Mouse (Mus musculus) embryo, embryonic 9.5 days (tissue): ENCODE results near the gene Unc5c.

Experiments
- DNase-seq: peaks from one replicate; pipeline ENCODE4 v3.0.0-alpha.2; 2017; ENCODE audit errors: extremely low spot score

The Unc5c gene

DNA sequence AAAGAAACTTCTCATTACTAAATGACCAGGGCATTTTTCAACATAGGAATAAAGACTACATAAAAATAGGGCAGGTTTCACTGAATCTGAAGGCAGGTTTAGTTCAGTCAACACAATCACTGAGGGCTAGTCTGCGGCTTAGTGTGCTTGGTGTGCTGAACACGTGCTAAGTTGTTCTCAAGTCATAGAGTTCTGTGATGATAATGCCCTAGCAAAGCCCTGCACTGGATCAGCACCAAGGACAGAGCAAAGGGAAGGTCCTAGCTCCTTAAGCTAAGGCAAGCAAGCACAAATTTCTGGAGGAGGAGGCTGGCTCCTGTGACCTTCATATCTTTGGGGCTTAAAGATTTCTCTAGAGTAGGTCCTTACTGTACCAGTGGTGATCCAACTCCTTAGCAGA, 346.3 kb downstream of the Unc5c start:
- DNase-seq = peak; percentile 59

DNA sequence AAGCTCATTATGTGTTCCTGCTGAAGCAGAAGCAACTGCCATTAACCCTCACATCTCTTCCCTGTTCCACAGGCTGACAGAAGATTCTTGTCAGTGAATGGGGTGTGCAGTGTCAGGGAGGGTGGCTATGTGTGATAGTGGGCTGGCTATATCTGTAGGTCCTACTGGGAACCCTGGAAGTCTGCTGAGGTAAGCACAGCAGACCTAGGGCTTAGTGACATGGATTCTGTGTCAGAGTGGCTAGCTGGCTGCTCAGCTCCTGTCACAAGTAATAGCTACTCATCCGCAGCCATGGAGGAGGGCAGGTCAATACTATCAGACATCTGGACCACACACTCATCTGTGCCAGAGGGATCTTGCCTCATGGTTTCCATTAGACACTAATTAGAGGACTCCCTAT, 349.8 kb downstream of the Unc5c start:
- no peak for DNase-seq

DNA sequence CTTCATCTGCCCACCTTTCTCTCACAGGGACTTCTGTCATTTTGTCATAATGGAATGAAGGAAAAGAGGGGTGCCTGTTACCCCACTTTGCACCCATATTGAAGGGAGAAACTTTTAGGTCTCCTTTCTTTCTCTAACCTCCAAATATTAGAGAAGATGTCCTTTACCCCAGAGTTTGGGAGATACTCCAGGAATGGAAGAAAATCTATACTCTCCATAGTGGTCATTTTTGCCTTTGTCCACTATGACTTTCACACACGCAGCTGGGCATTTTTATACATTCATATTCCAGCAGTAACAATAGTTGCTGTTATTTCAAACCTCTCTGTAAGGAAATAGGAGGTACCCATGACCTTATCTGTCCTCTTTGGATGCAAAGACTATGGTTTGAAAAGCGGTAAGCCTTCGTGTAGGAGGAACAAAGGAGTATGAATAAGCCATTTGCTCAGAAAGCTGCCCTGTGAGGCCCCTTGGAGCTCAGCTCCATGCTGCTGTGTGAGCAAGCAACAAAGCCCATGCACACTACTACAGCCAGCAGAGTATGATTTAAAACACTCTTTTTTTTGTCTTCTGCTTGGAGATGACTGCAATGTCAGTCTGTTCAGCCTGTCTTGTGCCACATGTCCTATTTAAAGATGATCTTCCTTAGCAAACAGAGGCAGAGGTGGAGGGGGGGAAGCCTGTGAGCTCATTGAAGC, 353.7 kb downstream of the Unc5c start:
- no peak for DNase-seq

DNA sequence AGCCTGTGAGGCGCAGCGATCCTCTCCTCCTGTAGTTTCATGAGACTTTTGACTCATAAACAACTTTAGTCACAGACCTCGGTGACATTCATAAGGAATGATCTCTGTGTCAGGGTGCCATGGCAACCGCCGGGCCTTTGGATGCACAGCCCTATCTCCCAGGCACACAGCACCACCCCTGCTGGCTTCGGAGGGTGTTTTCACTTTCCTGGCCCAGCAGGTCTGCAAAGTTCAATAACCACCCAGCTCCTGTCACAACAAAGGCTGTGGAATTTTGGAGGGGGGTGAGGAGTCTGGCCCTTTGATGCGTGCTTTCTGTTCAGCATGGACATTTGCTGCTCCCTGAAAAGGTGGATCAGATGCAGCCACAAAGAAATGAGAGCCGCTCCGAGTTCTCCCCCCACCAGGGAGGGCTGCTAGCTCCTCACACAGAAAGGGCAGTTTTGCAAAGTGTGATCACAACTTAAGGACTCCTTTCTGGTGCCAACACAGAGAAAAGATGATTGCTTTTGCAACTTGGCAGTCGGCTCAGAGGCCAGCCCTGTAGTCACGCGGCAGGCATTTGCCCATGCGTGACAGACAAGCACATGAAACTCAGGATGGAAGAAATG, 354.4 kb downstream of the Unc5c start:
- DNase-seq = peak; percentile 70

DNA sequence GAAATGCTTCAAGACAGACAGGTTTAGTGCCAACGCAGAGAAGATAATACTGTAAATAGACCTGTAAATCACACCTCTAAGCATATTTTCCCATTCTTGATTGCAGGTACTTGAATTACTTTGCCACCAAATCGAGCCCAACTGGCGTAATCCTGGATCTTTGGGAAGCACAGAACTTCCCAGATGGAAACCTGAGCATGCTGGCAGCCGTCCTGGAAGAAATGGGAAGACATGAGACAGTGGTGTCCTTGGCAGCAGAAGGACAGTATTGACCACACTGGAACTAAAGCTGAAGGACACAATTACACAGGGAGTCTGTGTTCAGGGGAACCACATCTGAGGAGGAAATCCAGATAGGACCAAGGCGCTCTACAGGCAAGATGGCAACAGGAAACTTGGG, 363.3 kb downstream of the Unc5c start:
- DNase-seq = no peak

DNA sequence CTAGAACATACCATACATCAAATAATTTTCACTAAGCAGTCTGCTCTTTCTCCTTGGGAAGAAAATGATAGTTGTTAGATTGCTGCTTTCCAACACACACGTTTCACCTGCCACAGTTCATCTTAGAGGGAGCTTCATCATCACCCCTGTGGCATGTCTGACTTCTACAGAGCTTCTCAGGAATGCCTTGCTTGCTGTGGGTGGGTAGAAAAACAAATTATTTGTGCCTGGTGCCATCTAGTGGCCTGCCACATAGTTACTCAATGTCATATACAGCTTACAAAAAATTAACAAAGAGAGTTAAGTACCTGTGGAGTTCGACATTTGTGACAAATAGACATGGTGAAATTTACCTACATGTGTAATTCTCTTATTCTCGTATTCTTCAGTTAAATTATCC, 366.1 kb downstream of the Unc5c start:
- DNase-seq = peak; percentile 67

DNA sequence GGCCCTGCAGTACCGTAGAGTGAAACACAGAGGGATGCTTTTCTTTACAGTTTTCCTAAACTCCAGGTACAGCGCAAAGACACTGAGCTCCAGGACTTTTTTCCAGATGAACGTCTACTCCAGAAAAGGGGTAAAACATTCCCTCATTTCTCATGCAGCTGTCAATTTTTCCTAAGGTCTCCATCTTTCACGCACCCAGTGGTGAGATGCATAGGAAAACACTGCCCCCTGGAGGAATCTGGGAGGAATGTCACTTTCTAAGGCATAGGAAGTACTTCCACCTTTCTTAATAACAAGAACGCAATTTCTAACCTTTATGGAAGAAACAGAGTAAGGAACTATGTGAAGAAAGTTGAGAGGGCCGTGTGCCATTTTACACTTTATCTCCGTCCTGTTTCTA, 373.8 kb downstream of the Unc5c start:
- DNase-seq = peak; percentile 60

DNA sequence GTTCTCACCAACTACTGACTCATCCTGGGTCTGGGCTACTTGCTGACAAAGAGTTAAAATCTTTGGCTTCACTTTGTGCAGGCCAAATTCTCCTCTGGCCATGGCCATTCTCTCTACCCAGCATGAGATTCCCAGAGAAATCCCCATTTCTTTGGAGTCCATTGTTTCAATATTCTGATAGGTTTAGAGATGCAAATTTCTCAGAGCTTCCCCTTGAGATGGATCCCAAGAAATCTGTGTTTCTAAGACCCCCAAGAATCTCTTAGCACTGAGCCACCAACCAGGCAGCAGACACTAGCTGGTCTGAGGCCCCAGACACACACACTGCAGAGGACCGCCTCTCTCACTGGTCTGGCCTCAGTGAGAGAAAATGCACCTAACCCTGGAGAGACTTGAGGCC, 384.2 kb downstream of the Unc5c start:
- DNase-seq = no peak

DNA sequence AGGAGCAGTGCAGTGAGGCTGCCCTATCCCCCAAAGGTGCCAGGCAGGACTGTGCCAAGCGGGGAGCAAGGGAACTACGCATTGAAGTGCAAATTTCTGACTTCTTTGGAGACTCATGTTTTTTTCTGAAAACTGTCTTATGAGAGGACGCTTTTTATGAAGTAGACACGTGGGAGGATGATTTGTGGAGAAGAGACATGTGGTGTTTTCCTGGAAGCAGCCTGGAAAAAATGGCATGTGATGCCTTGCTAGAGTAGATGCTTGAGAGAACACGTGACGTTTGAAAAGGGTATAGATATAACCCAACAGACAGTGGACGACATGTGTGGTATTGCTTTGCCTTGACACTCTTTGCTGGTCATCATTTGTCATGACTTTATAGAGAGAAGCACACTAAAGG, 385.1 kb downstream of the Unc5c start:
- DNase-seq = no peak

DNA sequence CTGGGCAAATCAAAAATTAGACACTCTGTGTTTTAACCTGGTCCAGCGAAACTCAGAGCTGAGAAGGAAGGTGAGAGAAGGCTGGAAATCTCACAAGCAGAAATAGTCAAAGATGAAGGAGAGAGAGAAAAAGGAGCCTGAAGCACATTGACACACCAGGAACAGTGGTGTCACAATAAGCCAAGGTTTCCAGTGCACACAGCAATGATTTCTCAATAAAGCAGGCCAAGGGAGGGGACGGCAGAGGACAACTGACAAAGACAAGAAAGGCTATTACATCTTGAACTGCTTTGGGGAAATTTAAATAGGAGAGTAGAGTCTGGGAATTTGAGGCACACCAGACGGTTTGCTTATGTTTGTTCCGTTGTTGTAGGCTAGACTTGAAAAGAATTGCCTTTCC, 389.3 kb downstream of the Unc5c start:
- no peak for DNase-seq

DNA sequence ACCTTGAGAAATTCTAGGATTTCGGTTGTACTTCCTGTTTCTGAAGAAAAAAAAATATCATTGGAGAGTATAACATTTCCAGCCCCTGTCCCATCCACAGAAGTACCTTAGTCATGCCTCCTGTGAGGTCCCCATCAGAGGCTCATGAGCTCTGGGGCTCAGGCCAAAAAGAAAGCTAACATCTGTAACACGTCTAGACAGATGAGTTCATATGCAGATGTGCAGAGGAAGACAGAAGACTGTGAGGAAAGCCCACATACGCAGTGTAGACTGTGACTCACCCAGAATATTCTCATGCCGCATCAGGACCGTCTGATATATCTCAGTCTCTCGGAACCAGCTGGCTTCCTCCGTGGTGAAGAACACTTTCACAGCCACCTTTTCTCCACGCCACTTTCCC, 392.1 kb downstream of the Unc5c start:
- no peak for DNase-seq

DNA sequence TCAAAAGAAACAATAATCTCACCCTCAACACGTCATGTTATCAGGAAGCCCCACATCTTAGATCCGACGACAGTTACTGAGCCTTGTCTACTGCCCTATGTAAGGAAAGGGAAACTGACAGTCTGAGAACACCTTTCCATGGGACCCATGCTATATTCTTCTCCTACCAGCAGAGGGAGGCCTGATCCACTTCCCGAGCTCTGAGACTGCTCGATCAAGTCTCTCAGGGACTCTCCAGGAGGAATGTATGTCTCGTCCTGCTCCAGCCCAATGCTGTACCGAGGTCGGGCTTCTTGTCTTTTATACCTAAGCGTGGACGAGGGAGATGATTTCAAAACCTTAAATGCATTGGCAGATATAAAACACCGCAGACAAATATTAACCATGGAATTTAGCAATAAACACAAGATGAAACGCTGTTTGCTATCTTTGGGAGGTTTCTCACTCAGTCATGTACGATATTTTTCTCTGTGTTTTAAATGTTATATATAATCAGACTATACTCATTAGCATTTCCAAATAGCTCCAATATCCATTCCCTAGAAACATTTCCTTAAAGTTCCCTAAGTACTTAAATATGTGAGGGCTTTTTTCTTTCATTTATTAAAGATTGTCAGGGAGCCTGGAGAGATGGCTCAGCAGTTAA, 397.9 kb downstream of the Unc5c start:
- DNase-seq = peak; percentile 67

DNA sequence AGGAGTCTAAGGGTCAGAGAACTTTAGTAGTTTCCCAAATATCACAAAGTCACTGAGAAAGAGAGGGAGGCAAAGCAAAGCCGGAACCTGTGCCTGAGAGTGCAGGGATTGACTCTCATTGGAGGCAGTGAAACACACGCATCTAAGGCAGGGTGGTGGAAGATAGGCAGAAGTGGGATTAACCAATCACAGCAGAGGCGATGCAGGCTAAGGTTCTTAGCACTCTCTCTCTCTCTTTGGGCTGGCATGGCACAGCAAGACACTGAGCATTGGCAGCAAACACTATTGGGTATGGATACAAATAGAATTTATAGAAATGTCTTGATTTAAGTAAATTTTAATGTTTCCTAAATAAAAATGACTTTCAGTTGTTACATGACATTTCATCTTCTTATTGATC, 406.8 kb downstream of the Unc5c start:
- DNase-seq = no peak

DNA sequence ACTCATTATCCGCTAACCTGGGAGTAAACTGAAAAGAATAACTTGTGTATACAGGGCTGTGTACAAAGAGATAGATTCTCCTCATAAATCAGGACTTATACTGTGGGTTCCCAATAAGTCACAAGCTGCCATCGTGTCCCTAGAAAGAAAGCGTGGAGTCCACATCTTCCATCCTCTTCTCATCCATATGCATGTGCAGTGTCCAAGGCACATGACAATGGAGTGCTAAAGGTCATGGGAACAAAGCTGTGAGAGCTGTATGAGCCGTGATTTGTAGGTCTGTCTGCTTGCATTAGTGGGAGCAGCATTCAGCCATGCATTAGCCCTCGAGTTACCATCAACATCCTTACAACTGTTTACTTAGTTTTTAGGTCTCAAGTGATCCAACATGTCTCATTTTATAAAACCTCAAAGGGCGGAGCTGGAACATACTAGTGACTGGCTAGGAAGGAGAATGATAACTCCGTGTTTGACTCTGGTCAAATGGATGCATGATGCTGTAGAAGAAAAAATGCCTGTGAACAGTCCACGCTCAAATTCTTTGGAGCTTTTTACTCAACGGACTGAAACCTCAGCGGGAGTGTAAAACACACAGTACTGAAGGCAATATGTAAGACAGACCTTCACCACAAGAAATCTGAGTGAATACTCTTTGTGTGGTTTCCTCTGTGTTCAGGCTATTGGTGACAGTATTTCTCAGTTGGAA, 407.5 kb downstream of the Unc5c start:
- DNase-seq = peak; percentile 13

DNA sequence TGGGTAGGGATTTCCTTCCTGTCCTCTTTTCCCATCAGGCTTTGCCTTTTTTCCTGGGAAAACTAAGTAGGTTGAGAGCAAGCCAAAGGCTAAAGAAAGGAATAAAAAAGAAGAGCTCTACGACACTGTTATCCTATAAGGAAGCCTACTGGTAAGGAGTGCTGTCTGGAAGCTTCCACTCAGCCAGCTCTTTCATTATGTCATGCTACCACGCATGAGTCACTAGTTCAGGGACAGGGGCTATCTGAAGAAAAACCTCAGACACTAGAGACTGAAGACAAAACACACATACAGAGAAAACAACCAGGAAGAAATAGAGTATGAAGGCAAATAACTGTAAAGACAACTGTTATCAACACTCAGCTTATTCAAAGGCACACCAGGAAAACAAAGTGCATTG, 417.5 kb downstream of the Unc5c start:
- no peak for DNase-seq

DNA sequence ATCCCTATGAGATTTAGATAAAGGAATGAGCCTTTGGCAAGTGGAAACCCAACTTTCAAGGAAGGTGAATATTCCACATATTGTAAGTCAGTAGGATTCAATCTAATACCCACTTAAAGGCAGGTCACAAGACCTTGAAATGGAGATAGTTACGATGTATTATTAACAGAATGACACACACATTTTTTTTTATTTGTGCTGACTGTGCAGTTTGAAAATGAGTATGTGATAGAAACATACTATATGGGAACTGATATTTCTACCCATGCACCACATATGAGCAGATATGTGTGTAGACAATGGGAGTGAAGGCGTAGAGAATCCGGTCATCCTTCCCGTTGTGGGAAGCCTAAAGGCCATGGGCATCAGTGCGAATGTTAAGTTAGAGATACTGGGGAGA, 419.2 kb downstream of the Unc5c start:
- no peak for DNase-seq
